Mouse (Mus musculus): ENCODE measurements around the gene Fam13c.

The Fam13c gene

DNA sequence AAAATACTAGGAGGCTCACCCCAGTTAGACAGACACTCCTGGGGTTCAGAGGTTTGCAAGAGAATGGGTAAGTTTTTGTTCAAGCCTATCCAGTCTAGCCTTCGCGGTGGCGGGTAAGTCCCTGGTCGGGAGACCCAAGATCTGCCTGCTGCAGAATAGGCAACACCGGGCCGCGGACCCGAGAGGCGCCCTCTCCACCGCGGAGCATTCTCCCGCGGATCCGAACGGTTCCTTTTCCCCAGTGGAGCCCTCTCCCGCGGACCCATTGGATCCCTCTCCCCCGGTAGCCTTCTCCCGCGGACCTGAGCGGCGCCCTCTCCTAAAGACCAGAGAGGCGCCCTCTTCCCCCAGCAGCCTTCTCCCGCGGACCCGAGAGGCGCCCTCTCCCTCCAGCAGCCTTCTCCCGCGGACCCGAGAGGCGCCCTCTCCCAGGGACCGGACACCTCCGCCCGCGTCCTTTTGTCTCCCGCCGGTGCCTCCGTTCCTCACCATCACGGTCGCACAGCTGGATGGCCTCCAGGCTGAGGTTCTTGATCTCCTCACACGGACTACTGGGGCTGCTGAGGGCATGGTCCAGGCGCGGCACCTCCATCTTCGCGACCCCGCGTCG is 158.3 kb downstream of the Fam13c start:
- DNase-seq (ENCODE audit: low read depth, low spot score): peak; percentile 63

DNA sequence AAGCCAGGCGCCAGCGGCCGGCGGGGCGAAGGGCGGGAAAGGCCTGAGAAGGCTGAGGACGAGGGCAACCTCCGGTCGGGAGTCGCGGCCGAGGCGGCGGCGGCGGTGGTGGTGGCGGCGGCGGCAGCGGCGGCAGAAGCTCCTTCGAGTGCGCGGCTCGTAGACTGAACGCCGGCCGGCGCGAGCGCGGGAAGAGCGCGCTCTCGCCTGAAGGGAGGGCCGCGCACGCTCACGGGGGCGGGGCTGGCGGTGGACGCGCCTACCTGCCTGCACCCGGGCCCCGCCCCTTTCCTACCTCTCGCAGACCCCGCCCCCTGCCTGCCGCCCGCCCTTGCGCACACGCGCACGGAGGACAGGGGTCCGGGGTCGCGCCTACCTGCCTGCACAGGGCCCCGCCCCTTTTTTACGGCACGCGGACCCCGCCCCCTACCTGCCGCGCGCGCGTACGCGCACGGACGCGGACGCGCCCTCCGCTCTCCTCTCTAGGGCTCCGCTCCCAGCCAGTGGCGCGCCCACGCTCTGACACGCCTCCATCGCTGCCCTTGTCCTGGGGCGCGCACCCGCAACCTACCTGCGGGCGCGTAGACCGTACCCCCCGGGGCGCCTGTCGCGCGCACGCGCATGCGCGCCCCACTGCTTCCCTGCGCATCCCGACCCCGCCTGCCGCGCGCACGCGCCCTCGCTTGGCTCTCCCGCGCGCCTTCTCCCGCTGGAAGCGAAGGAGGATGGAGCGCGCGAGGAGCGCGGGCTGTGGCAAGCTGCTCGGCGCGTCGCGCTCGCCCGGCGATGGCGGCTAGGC is 159.0 kb downstream of the Fam13c start:
- DNase-seq (ENCODE audit: low read depth, low spot score): peak; percentile 94

DNA sequence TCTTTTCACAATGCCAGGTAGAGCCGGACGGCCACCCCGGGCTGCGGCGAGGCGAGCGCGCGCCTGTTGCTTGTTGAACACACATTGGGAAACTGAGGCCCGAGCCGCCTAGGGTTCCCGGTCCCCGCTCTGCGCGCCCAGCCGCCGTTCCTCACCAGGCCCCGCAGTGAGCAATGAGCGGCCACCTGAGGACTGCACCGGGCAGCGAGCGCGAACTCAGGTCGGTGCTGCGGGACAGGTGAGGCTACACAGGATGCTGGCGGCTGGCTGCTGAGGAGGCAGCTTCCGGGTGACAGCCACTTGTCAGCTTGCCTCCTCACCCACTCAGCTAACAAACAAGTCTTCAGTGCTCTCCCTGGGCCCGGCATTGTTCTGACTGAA is 159.6 kb downstream of the Fam13c start:
- DNase-seq (ENCODE audit: low read depth, low spot score): no peak

Measured in retina, adult 2 months (tissue).